Mouse (Mus musculus) left cerebral cortex, adult 18-20 months (tissue): ENCODE data around the gene Crybg1. TPM values are rescaled to one million over a fixed set of nuclear protein-coding genes. Genes with fewer than 3 reads are reported as not detected.

Source experiments
- DNase-seq, 2 experiments: peaks; one replicate each; pipeline ENCODE4 v3.0.0; 2021 to 2022; ENCODE audit warnings: low spot score in 2 of 2, mixed read lengths in 1 of 2
- total RNA-seq, 2 experiments: library from RNA; stranded (reverse); gene quantifications; 2 replicates each; pipeline ENCODE4 v1.2.3; 2021

Crybg1 gene
- total RNA-seq, 2 experiments from 2014 or later = 0.58 to 0.66 TPM

- no peak for DNase-seq
These were observed 38.2 kb downstream of the Crybg1 start for GRCm38 (mm10) chr10:44110460-44110859.

- DNase-seq = no peak
These were observed 53.9 kb downstream of the Crybg1 start for GRCm38 (mm10) chr10:44094794-44095193.

- DNase-seq = no peak
These were observed 56.9 kb downstream of the Crybg1 start for GRCm38 (mm10) chr10:44091757-44092156.

- DNase-seq = no peak
These were observed 68.3 kb downstream of the Crybg1 start for GRCm38 (mm10) chr10:44080351-44080750.

GRCm38 (mm10) chr10:44078799-44079521 lies 69.7 kb downstream of the Crybg1 start:
- peak in 1 of 2 experiments; percentile 5 for DNase-seq

- DNase-seq = peak; percentile 40 to 57
These were observed 77.6 kb downstream of the Crybg1 start for GRCm38 (mm10) chr10:44071095-44071494.

- no peak for DNase-seq
These were observed 79.5 kb downstream of the Crybg1 start for GRCm38 (mm10) chr10:44069131-44069530.

- DNase-seq = no peak
These were observed 82.7 kb downstream of the Crybg1 start for GRCm38 (mm10) chr10:44065848-44066360.

GRCm38 (mm10) chr10:44062981-44063380 lies 85.7 kb downstream of the Crybg1 start:
- no peak for DNase-seq

GRCm38 (mm10) chr10:44050913-44051312 lies 97.7 kb downstream of the Crybg1 start:
- peak; percentile 22 to 51 for DNase-seq

GRCm38 (mm10) chr10:44044727-44045126 lies 103.9 kb downstream of the Crybg1 start:
- DNase-seq = no peak

- DNase-seq = no peak
These were observed 105.0 kb downstream of the Crybg1 start for GRCm38 (mm10) chr10:44043630-44044029.

GRCm38 (mm10) chr10:44039185-44039584 lies 109.5 kb downstream of the Crybg1 start:
- no peak for DNase-seq

GRCm38 (mm10) chr10:44037918-44038544 lies 110.6 kb downstream of the Crybg1 start:
- no peak for DNase-seq

GRCm38 (mm10) chr10:44029566-44029965 lies 119.1 kb downstream of the Crybg1 start:
- DNase-seq = no peak

GRCm38 (mm10) chr10:44027226-44027625 lies 121.4 kb downstream of the Crybg1 start:
- DNase-seq = no peak

GRCm38 (mm10) chr10:44026105-44026504 lies 122.5 kb downstream of the Crybg1 start:
- no peak for DNase-seq

- no peak for DNase-seq
These were observed 123.9 kb downstream of the Crybg1 start for GRCm38 (mm10) chr10:44024705-44025104.

GRCm38 (mm10) chr10:44020141-44020540 lies 128.5 kb downstream of the Crybg1 start:
- DNase-seq = no peak

- DNase-seq = no peak
These were observed 130.1 kb downstream of the Crybg1 start for GRCm38 (mm10) chr10:44018562-44018961.

- DNase-seq = no peak
These were observed 133.0 kb downstream of the Crybg1 start for GRCm38 (mm10) chr10:44015631-44016030.

GRCm38 (mm10) chr10:44013885-44014284 lies 134.8 kb downstream of the Crybg1 start:
- DNase-seq = no peak
